In the genomic region with DNA sequence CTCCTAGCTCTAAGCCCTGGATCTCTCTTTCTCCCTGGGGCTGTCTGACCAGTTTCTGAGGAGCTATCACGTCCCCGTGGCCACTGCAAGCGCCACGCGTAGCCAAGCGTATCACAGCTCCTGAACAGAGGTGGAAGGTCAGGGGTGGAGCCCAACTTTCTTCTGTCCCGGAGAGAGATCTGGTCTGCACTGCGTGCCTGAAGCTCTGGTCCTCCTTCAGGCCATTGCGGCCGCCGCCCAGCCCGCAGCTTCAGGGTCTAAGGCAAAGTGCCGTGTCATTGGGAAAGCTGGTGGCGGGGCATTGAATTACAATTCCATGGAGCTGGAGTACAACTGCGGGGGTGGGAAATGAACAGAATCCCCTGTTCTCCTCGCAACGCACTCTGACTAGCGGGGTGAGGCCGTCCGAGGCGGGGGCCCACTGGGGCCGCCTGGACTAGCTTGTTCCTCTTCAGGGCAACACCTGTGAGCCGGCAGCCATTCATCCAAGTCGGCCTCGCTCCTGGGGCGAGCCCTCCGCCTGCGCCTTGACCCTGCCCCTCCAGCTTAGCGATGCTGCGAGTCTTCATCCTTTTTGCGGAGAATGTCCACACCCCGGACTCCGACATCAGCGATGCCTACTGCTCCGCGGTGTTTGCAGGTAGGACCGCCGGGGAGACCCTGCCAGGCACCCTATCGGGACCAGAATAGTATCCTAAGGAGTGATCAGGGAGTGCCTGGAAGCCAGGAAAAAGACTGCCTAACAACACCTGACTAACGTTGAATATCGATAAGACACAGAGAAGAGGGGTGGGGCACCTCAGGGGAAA, we compare ENCODE assay signal across 7 mouse cellular contexts. TPM values are rescaled to one million over a fixed set of nuclear protein-coding genes. Genes with fewer than 3 reads are reported as not detected.
DNase-seq lines count a peak whose midpoint lies in the region; ATAC-seq and TF ChIP-seq lines count a peak whose summit lies in the region.

A gene (plus strand): TSS at position 228 of the 809 bp plus-strand sequence.

- no peaks in the 10 kb centered on the region for H3K36me3 ChIP-seq in ES-Bruce4 (ENCODE audit: control insufficient read depth, insufficient read depth, low read length, poor library complexity, severe bottlenecking)
- H3K36me3 ChIP-seq in forebrain, embryonic 16.5 days (ENCODE audit: control insufficient read depth, insufficient read depth): no peaks in the 10 kb centered on the region
- no peaks in the 10 kb centered on the region for H3K36me3 ChIP-seq in limb, embryonic 10.5 days
- no peaks in the 10 kb centered on the region for H3K36me3 ChIP-seq in midbrain, embryonic 16.5 days (ENCODE audit: control insufficient read depth, insufficient read depth, low read length)

- no peak for TF ChIP-seq EP300 in ES-Bruce4 (IDR thresholded peaks at IDR 0.05; ENCODE audit: insufficient read depth, low read depth, low read length)

- no peaks in the 10 kb centered on the region for H3K27me3 ChIP-seq in ES-Bruce4 (ENCODE audit: control insufficient read depth, insufficient read depth, low read length, poor library complexity, severe bottlenecking)
- H3K27me3 ChIP-seq in forebrain, embryonic 16.5 days (replicated peaks; ENCODE audit: control insufficient read depth, insufficient read depth, low read length): peaks cover 6% of the 10 kb centered on the region; the same call in 1 of the 2 replicates
- H3K27me3 ChIP-seq in limb, embryonic 10.5 days (ENCODE audit: low read depth, poor library complexity, severe bottlenecking): peaks cover 35% of the 10 kb centered on the region
- H3K27me3 ChIP-seq in midbrain, embryonic 16.5 days (ENCODE audit: control insufficient read depth, insufficient read depth, low read depth, low read length): peaks cover 5% of the 10 kb centered on the region; the same call in 1 of the 2 replicates

- H3K4me2 ChIP-seq in forebrain, embryonic 16.5 days (ENCODE audit: low read length): peak within 1 kb of the TSS; percentile 85
- H3K4me2 ChIP-seq in midbrain, embryonic 16.5 days (ENCODE audit: low read length): peak within 1 kb of the TSS; percentile 96

- peak within 1 kb of the TSS; percentile 39 for H3K9ac ChIP-seq in ES-Bruce4 (ENCODE audit: low read depth, poor library complexity, severe bottlenecking)
- H3K9ac ChIP-seq in forebrain, embryonic 16.5 days (replicated peaks; ENCODE audit: low read depth, low read length): peak within 1 kb of the TSS; percentile 55
- H3K9ac ChIP-seq in midbrain, embryonic 16.5 days (ENCODE audit: low read depth, low read length): peak within 1 kb of the TSS; percentile 67

- H3K27ac ChIP-seq in ES-Bruce4 (ENCODE audit: insufficient read depth, low read length): no peak within 1 kb of the TSS
- no peak within 1 kb of the TSS for H3K27ac ChIP-seq in forebrain, embryonic 16.5 days (ENCODE audit: low read length)
- H3K27ac ChIP-seq in limb, embryonic 10.5 days: no peak within 1 kb of the TSS
- no peak within 1 kb of the TSS for H3K27ac ChIP-seq in midbrain, embryonic 16.5 days (ENCODE audit: low read length)

- TF ChIP-seq CTCF in ES-Bruce4 (IDR thresholded peaks at IDR 0.05; ENCODE audit: low read depth, low read length): no peak

- no peaks in the 10 kb centered on the region for H3K9me3 ChIP-seq in ES-Bruce4 (replicated peaks; ENCODE audit: control insufficient read depth, insufficient read depth, low read length, poor library complexity, severe bottlenecking)
- no peaks in the 10 kb centered on the region for H3K9me3 ChIP-seq in forebrain, embryonic 16.5 days (ENCODE audit: control insufficient read depth, low read length)
- H3K9me3 ChIP-seq in limb, embryonic 10.5 days (replicated peaks): no peaks in the 10 kb centered on the region
- H3K9me3 ChIP-seq in midbrain, embryonic 16.5 days (replicated peaks; ENCODE audit: control insufficient read depth, low read length, poor library complexity, severe bottlenecking): no peaks in the 10 kb centered on the region

- no peak for TF ChIP-seq POLR2A in ES-Bruce4 (IDR thresholded peaks at IDR 0.05; ENCODE audit: insufficient read depth, low read length)

- under 1% methylated on average over 41 of the region's 41 CpGs for WGBS in forebrain, embryonic 16.5 days
- WGBS in limb, embryonic 10.5 days: under 1% methylated on average over 41 of the region's 41 CpGs
- WGBS in midbrain, embryonic 16.5 days: under 1% methylated on average over 41 of the region's 41 CpGs

- peak in 1 of 2 experiments; percentile 39 for DNase-seq in adrenal gland, adult 18-20 months (ENCODE audit: low spot score in 2 of 2)
- DNase-seq in heart, postnatal 4 days: peak; percentile 72
- peak; percentile 72 for DNase-seq in limb, embryonic 10.5 days (ENCODE audit: low spot score)

- ATAC-seq in forebrain, embryonic 16.5 days: 0 out of 2 replicates have a peak, but pooled peaks have one; percentile 12
- peak; percentile 51; the same call in 1 of the 2 replicates for ATAC-seq in midbrain, embryonic 16.5 days
- ATAC-seq in activated CD4-positive, CD25-positive, alpha-beta regulatory T cell, adult 4 months: no peak

- H3K4me3 ChIP-seq in ES-Bruce4 (ENCODE audit: low read depth, low read length): peak within 1 kb of the TSS; percentile 81
- peak within 1 kb of the TSS; percentile 46 for H3K4me3 ChIP-seq in forebrain, embryonic 16.5 days (replicated peaks; ENCODE audit: low read length)
- H3K4me3 ChIP-seq in limb, embryonic 10.5 days: peak within 1 kb of the TSS; percentile 53
- peak within 1 kb of the TSS; percentile 48 for H3K4me3 ChIP-seq in midbrain, embryonic 16.5 days (ENCODE audit: low read depth, low read length)

- peaks cover 5% of the 10 kb centered on the region for H3K4me1 ChIP-seq in ES-Bruce4 (ENCODE audit: control insufficient read depth, insufficient read depth, low read length)
- peaks cover 20% of the 10 kb centered on the region for H3K4me1 ChIP-seq in forebrain, embryonic 16.5 days (replicated peaks; ENCODE audit: control insufficient read depth, insufficient read depth, low read length)
- peaks cover 34% of the 10 kb centered on the region for H3K4me1 ChIP-seq in limb, embryonic 10.5 days
- H3K4me1 ChIP-seq in midbrain, embryonic 16.5 days (ENCODE audit: control insufficient read depth, insufficient read depth, low read length): peaks cover 18% of the 10 kb centered on the region; the same call in 1 of the 2 replicates

RNA-seq across cellular contexts. Expression of the gene that starts here (rescaled TPM):
- 15.0 and 18.5 TPM in 2 replicates for polyA plus RNA-seq in ES-Bruce4 (2011; ENCODE audit: insufficient read depth, insufficient read length, low read depth, missing spikeins)
- 10 to 100 TPM; 42.0 to 53.0 TPM for total RNA-seq in adrenal gland, adult 18-20 months (2021)
- 1.7 and 1.8 TPM in 2 replicates for polyA plus RNA-seq in forebrain, embryonic 16.5 days (2015; fragmentation: Nextera tagmentation; extraction: Ambion mirVana)
- total RNA-seq in heart, postnatal 4 days (2021): 100 to 1,000 TPM in 1 of 2 experiments, 10 to 100 TPM in 1; 96.4 to 109 TPM
- polyA plus RNA-seq in limb, embryonic 10.5 days (2016; fragmentation: Nextera tagmentation; extraction: Ambion mirVana): 11.1 and 14.6 TPM in 2 replicates
- polyA plus RNA-seq in midbrain, embryonic 16.5 days (2015; fragmentation: Nextera tagmentation; extraction: Ambion mirVana): 1.8 and 2.3 TPM in 2 replicates
- polyA plus RNA-seq in activated CD4-positive, CD25-positive, alpha-beta regulatory T cell, adult 4 months (2017; shearing (Covaris generic)): not detected
